Mouse (Mus musculus) thymus, postnatal 10 days (tissue): ENCODE results near the gene Slc5a2.

ENCODE experiments used
- DNase-seq, 2 experiments: peaks; one replicate each; pipeline ENCODE4 v3.0.0; 2021; ENCODE audit warnings: low spot score in 2 of 2

The Slc5a2 gene

GRCm38 (mm10) chr7:128251946-128252345 is 13.5 kb upstream of the Slc5a2 start:
- peak; percentile 22 to 31 for DNase-seq

GRCm38 (mm10) chr7:128252609-128253008 is 12.8 kb upstream of the Slc5a2 start:
- peak; percentile 82 to 88 for DNase-seq

- DNase-seq: no peak
Observed at GRCm38 (mm10) chr7:128254978-128255377, 10.5 kb upstream of the Slc5a2 start.

- DNase-seq: no peak
Observed at GRCm38 (mm10) chr7:128255757-128256156, 9.7 kb upstream of the Slc5a2 start.

- DNase-seq: no peak
Observed at GRCm38 (mm10) chr7:128256783-128257334, 8.6 kb upstream of the Slc5a2 start.

GRCm38 (mm10) chr7:128266056-128266455 is 599 bp downstream of the Slc5a2 start:
- no peak for DNase-seq

GRCm38 (mm10) chr7:128267391-128267790 is 1.9 kb downstream of the Slc5a2 start:
- DNase-seq: no peak

- DNase-seq: no peak
Observed at GRCm38 (mm10) chr7:128267813-128268212, 2.4 kb downstream of the Slc5a2 start.

GRCm38 (mm10) chr7:128270431-128270850 is 5.0 kb downstream of the Slc5a2 start:
- no peak for DNase-seq

- DNase-seq: no peak
Observed at GRCm38 (mm10) chr7:128271496-128271895, 6.0 kb downstream of the Slc5a2 start.

GRCm38 (mm10) chr7:128276051-128276450 is 10.6 kb downstream of the Slc5a2 start:
- no peak for DNase-seq

- no peak for DNase-seq
Observed at GRCm38 (mm10) chr7:128279750-128280149, 14.3 kb downstream of the Slc5a2 start.

- DNase-seq: no peak
Observed at GRCm38 (mm10) chr7:128281765-128282164, 16.3 kb downstream of the Slc5a2 start.

- DNase-seq: no peak
Observed at GRCm38 (mm10) chr7:128282532-128283244, 17.2 kb downstream of the Slc5a2 start.

GRCm38 (mm10) chr7:128284047-128284446 is 18.6 kb downstream of the Slc5a2 start:
- no peak for DNase-seq

- no peak for DNase-seq
Observed at GRCm38 (mm10) chr7:128285060-128285459, 19.6 kb downstream of the Slc5a2 start.

- DNase-seq: no peak
Observed at GRCm38 (mm10) chr7:128288923-128289544, 23.6 kb downstream of the Slc5a2 start.

GRCm38 (mm10) chr7:128294785-128295184 is 29.3 kb downstream of the Slc5a2 start:
- DNase-seq: no peak

GRCm38 (mm10) chr7:128296514-128296913 is 31.1 kb downstream of the Slc5a2 start:
- DNase-seq: no peak

- DNase-seq: no peak
Observed at GRCm38 (mm10) chr7:128297291-128297616, 31.8 kb downstream of the Slc5a2 start.

GRCm38 (mm10) chr7:128297617-128298480 is 32.4 kb downstream of the Slc5a2 start, which contains the start of gene BC017158:
TSS of gene BC017158 (minus strand) at chr7:128298170.
- DNase-seq: peak; percentile 47 to 59
